Mouse (Mus musculus) right cerebral cortex, postnatal 10 days (tissue): ENCODE data around the gene Synpo2.

ENCODE experiments used
- DNase-seq, 2 experiments: peaks; one replicate each; pipeline ENCODE4 v3.0.0; 2021; ENCODE audit warnings: low spot score in 2 of 2

Gene Synpo2

GRCm38 (mm10) chr3:123033804-123034203, 202.1 kb downstream of the Synpo2 start:
- DNase-seq: no peak
